Mouse (Mus musculus) midbrain, embryonic 10.5 days (tissue): ENCODE results near the gene Neu3. TPM values are rescaled to one million over a fixed set of nuclear protein-coding genes. Genes with fewer than 3 reads are reported as not detected.

ENCODE experiments used
- DNase-seq: peaks from one replicate; pipeline ENCODE4 v3.0.0-alpha.2; 2017; ENCODE audit warnings: low spot score
- H3K27ac ChIP-seq: fragments of 300-500 bp; sonication (generic); replicated peaks from 2 replicates; pipeline ENCODE4 v1.5.1; 2016; ENCODE audit warnings: mild to moderate bottlenecking
- H3K27me3 ChIP-seq: fragments of 300-500 bp; sonication (generic); 2 replicates; pipeline ENCODE4 v1.6.1; 2016; ENCODE audit warnings: low read depth, mild to moderate bottlenecking; ENCODE audit not compliant: poor library complexity, severe bottlenecking
- H3K36me3 ChIP-seq: fragments of 300-500 bp; sonication (generic); 2 replicates; pipeline ENCODE4 v1.6.1; 2016; ENCODE audit warnings: mild to moderate bottlenecking, moderate library complexity
- H3K4me1 ChIP-seq: fragments of 300-500 bp; sonication (generic); 2 replicates; pipeline ENCODE4 v1.6.1; 2016
- H3K4me3 ChIP-seq: fragments of 300-500 bp; sonication (generic); 2 replicates; pipeline ENCODE4 v1.5.1; 2016; ENCODE audit warnings: mild to moderate bottlenecking, moderate library complexity
- H3K9me3 ChIP-seq: fragments of 300-500 bp; sonication (generic); replicated peaks from 2 replicates; pipeline ENCODE4 v1.6.1; 2016; ENCODE audit warnings: mild to moderate bottlenecking
- WGBS: fragments of 180-500 bp; shearing (Covaris S2); methylation state at CpG from one replicate; pipeline ENCODE4 v1.1.7; 2016; 5-methylcytosine and 5-hydroxymethylcytosine counted together
- polyA plus RNA-seq: library from polyadenylated mRNA; unstranded; fragments of >200 nt; fragmentation: Nextera tagmentation; extraction: Ambion mirVana; gene quantifications from 2 replicates; pipeline ENCODE4 v1.2.1, GENCODE M21; 2016

The Neu3 gene
- polyA plus RNA-seq, 1 experiment from 2014 or later, result 2.5 TPM

GRCm38 (mm10) chr7:99781385-99781784 is 46.8 kb downstream of the Neu3 start:
- Histone ChIP-seq H3K27ac (no peak overlapping the region), H3K4me3 (no peak overlapping the region), H3K27me3 (no peaks in the 10 kb centered on the region), H3K9me3 (no peaks in the 10 kb centered on the region), H3K36me3 (no peaks in the 10 kb centered on the region), H3K4me1 (no peaks in the 10 kb centered on the region)
- DNase-seq, result no peak
- WGBS, result 86% methylated on average over 5 of the region's 5 CpGs

- Histone ChIP-seq H3K9me3 (peaks cover 29% of the 10 kb centered on the region), H3K4me3 (no peak within 1 kb of the TSS), H3K4me1 (no peaks in the 10 kb centered on the region), H3K27ac (no peak within 1 kb of the TSS), H3K27me3 (no peaks in the 10 kb centered on the region), H3K36me3 (no peaks in the 10 kb centered on the region)
- 90% methylated on average over 2 of the region's 2 CpGs for WGBS
- no peak for DNase-seq
Observed at GRCm38 (mm10) chr7:99763207-99763606, 65.0 kb downstream of the Neu3 start, which contains the start of gene Olfr521. Gene Olfr521, plus strand, starts transcription at chr7:99763507.

Other genes starting within 250 kb of the Neu3 start
- 0.32 and 0.79 TPM in 2 replicates for gene Tpbgl, start 201.3 kb downstream of the Neu3 start, polyA plus RNA-seq
- 2.1 and 3.2 TPM in 2 replicates for gene Slco2b1, start 117.1 kb downstream of the Neu3 start, polyA plus RNA-seq
- gene Olfr520, start 98.1 kb downstream of the Neu3 start, polyA plus RNA-seq, result not detected in 2 replicates
- not detected in 2 replicates for gene Olfr521, start 64.9 kb downstream of the Neu3 start, polyA plus RNA-seq
- gene Xrra1, start 30.7 kb upstream of the Neu3 start, polyA plus RNA-seq, result 0.27 and 0.38 TPM in 2 replicates
- gene Spcs2, start 35.0 kb upstream of the Neu3 start, polyA plus RNA-seq, result 396 and 411 TPM in 2 replicates
- 4.0 and 4.5 TPM in 2 replicates for gene Rnf169, start 152.0 kb upstream of the Neu3 start, polyA plus RNA-seq
- 0.14 and 0.16 TPM in 2 replicates for gene Chrdl2, start 177.8 kb upstream of the Neu3 start, polyA plus RNA-seq